Mouse (Mus musculus) midbrain, embryonic 12.5 days (tissue): ENCODE results near the gene Serinc3. TPM values are rescaled to one million over a fixed set of nuclear protein-coding genes. Genes with fewer than 3 reads are reported as not detected.
A peak's percentile ranks its signal among the peaks of the same experiment; 100 is the strongest.

Experiments
- ATAC-seq: fragments of 200-750 bp; cut with Nextera tagmentation; 2 replicates; pipeline ENCODE4 v1.8.0; 2017; ENCODE audit warnings: low read depth, moderate TSS enrichment, moderate library complexity; ENCODE audit not compliant: low FRiP score
- H3K27ac ChIP-seq: fragments of 300-500 bp; sonication (generic); replicated peaks from 2 replicates; pipeline ENCODE4 v1.5.1; 2016; ENCODE audit warnings: mild to moderate bottlenecking
- H3K27me3 ChIP-seq: fragments of 300-500 bp; sonication (generic); 2 replicates; pipeline ENCODE4 v1.6.1; 2016; ENCODE audit warnings: mild to moderate bottlenecking
- H3K36me3 ChIP-seq: fragments of 300-500 bp; sonication (generic); 2 replicates; pipeline ENCODE4 v1.6.1; 2016
- H3K4me1 ChIP-seq: fragments of 300-500 bp; sonication (generic); 2 replicates; pipeline ENCODE4 v1.6.1; 2016
- H3K4me2 ChIP-seq: fragments of 300-500 bp; sonication (generic); replicated peaks from 2 replicates; pipeline ENCODE4 v1.6.1; 2016; ENCODE audit warnings: mild to moderate bottlenecking, moderate library complexity
- H3K4me3 ChIP-seq: fragments of 300-500 bp; sonication (generic); 2 replicates; pipeline ENCODE4 v1.5.1; 2016; ENCODE audit warnings: mild to moderate bottlenecking
- H3K9ac ChIP-seq: fragments of 300-500 bp; sonication (generic); replicated peaks from 2 replicates; pipeline ENCODE4 v1.6.1; 2016; ENCODE audit warnings: mild to moderate bottlenecking, moderate library complexity
- H3K9me3 ChIP-seq: fragments of 300-500 bp; sonication (generic); 2 replicates; pipeline ENCODE4 v1.6.1; 2016; ENCODE audit warnings: mild to moderate bottlenecking
- WGBS: fragments of 180-500 bp; shearing (Covaris S2); methylation state at CpG from one replicate; pipeline ENCODE4 v1.1.7; 2016; 5-methylcytosine and 5-hydroxymethylcytosine counted together
- polyA plus RNA-seq: library from polyadenylated mRNA; unstranded; fragments of >200 nt; fragmentation: Nextera tagmentation; extraction: Ambion mirVana; gene quantifications from 2 replicates; pipeline ENCODE4 v1.2.1, GENCODE M21; 2016

The Serinc3 gene
- polyA plus RNA-seq, 1 experiment from 2014 or later = 35.0 TPM

- WGBS = 92% methylated on average over 2 of the region's 2 CpGs
These were observed 37.4 kb upstream of the Serinc3 start for GRCm38 (mm10) chr2:163682344-163682743.

GRCm38 (mm10) chr2:163676745-163677144 lies 31.8 kb upstream of the Serinc3 start:
- H3K4me3 ChIP-seq = no peak overlapping the region
- peaks cover 9% of the 10 kb centered on the region; the same call in 1 of the 2 replicates for H3K4me1 ChIP-seq
- ATAC-seq = no peak
- no peak overlapping the region for H3K9ac ChIP-seq
- H3K36me3 ChIP-seq = no peaks in the 10 kb centered on the region
- no peak overlapping the region for H3K4me2 ChIP-seq
- H3K27me3 ChIP-seq = no peaks in the 10 kb centered on the region
- H3K9me3 ChIP-seq = no peaks in the 10 kb centered on the region
- WGBS = 99% methylated on average over 3 of the region's 3 CpGs
- no peak overlapping the region for H3K27ac ChIP-seq

More at GRCm38 (mm10) chr2:163682344-163682743, 37.4 kb upstream of the Serinc3 start:
- Histone ChIP-seq H3K4me2 (no peak overlapping the region), H3K27me3 (no peaks in the 10 kb centered on the region), H3K27ac (no peak overlapping the region), H3K4me1 (peaks cover 3% of the 10 kb centered on the region; the same call in 1 of the 2 replicates), H3K9me3 (no peaks in the 10 kb centered on the region), H3K9ac (no peak overlapping the region), H3K36me3 (no peaks in the 10 kb centered on the region), H3K4me3 (no peak overlapping the region)
- no peak for ATAC-seq

DNA sequence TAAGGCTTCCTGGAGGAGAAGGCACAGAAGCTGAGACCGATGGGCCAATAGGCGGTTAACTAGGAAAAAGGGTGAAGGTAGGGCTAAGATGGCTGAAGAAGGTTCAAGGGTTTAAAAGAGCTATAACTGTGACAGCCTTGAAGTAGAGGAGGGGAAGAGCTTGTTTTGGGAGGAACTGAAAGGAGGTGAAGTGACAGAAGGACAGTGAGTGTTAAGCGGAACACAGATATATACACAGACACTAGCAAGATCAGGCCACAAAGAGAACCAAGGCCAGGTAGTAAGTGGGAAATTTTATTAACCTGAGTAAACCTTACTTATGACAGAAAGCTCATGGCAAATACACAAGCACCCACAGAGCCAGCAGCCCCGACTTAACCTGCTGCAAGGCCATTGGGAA lies 31.4 kb upstream of the Serinc3 start:
- H3K27me3 ChIP-seq = no peaks in the 10 kb centered on the region
- H3K4me1 ChIP-seq = peaks cover 9% of the 10 kb centered on the region; the same call in 1 of the 2 replicates
- H3K4me3 ChIP-seq = no peak overlapping the region
- H3K9ac ChIP-seq = no peak overlapping the region
- H3K4me2 ChIP-seq = no peak overlapping the region
- ATAC-seq = no peak
- H3K36me3 ChIP-seq = no peaks in the 10 kb centered on the region
- 93% methylated on average over 4 of the region's 4 CpGs for WGBS
- no peaks in the 10 kb centered on the region for H3K9me3 ChIP-seq
- no peak overlapping the region for H3K27ac ChIP-seq

DNA sequence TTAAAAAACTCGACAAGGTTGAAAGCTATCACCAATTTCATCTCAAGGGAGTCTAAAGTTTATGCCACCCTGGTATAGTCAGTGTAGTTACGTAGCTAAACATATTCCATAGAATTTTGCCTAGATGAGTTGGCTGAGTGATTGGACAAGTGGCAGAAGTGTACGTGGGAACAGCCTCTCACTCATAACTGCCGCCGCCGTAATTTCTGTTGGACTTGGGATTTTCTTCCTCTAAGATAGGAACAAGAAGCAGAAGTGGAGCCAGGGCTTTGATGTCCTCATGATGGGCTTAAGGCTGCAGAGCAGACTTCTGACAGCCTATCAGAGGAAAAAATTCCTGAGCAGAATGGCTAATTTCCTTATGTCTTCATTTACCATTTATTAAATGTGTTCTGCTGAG lies 30.7 kb upstream of the Serinc3 start:
- 78% methylated on average over 6 of the region's 6 CpGs for whole genome bisulfite sequencing
- no peak overlapping the region for H3K4me2 ChIP-seq
- no peaks in the 10 kb centered on the region for H3K36me3 ChIP-seq
- H3K27me3 ChIP-seq = no peaks in the 10 kb centered on the region
- ATAC-seq = no peak
- H3K9me3 ChIP-seq = no peaks in the 10 kb centered on the region
- no peak overlapping the region for H3K9ac ChIP-seq
- peaks cover 9% of the 10 kb centered on the region; the same call in 1 of the 2 replicates for H3K4me1 ChIP-seq
- no peak overlapping the region for H3K27ac ChIP-seq
- H3K4me3 ChIP-seq = no peak overlapping the region

GRCm38 (mm10) chr2:163675144-163675619 lies 30.3 kb upstream of the Serinc3 start:
- no peak overlapping the region for H3K4me3 ChIP-seq
- no peak overlapping the region for H3K27ac ChIP-seq
- no peaks in the 10 kb centered on the region for H3K9me3 ChIP-seq
- no peak for ATAC-seq
- peaks cover 9% of the 10 kb centered on the region; the same call in 1 of the 2 replicates for H3K4me1 ChIP-seq
- no peaks in the 10 kb centered on the region for H3K36me3 ChIP-seq
- no peak overlapping the region for H3K9ac ChIP-seq
- 43% methylated on average over 5 of the region's 5 CpGs for WGBS
- no peaks in the 10 kb centered on the region for H3K27me3 ChIP-seq
- no peak overlapping the region for H3K4me2 ChIP-seq

DNA sequence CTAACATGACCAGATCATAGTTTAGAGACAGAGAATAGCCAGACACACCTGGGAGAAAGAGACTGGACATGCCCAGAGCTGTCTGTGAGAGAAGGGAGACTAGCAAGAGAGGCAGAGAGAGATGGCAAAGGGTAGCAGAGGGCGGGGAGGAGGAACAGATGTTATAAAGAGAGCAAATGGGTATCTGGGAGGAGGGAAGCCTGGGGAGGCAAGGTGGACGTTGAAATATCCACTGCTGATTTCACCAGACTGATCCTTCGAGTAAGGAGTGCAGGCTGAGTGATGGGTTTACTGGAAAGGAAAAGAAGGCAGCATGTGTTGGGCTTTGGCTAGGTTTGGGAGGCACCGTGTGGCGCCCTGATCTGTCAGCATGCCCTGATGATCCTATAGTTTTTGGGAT lies 29.5 kb upstream of the Serinc3 start:
- H3K27me3 ChIP-seq = no peaks in the 10 kb centered on the region
- no peak overlapping the region for H3K9ac ChIP-seq
- WGBS = 78% methylated on average over 5 of the region's 5 CpGs
- peaks cover 9% of the 10 kb centered on the region; the same call in 1 of the 2 replicates for H3K4me1 ChIP-seq
- H3K27ac ChIP-seq = no peak overlapping the region
- no peaks in the 10 kb centered on the region for H3K36me3 ChIP-seq
- no peaks in the 10 kb centered on the region for H3K9me3 ChIP-seq
- no peak overlapping the region for H3K4me2 ChIP-seq
- ATAC-seq = no peak
- no peak overlapping the region for H3K4me3 ChIP-seq

GRCm38 (mm10) chr2:163670872-163671594 lies 26.1 kb upstream of the Serinc3 start:
- H3K9me3 ChIP-seq = no peaks in the 10 kb centered on the region
- no peak overlapping the region for H3K4me2 ChIP-seq
- H3K4me3 ChIP-seq = no peak overlapping the region
- no peak overlapping the region for H3K27ac ChIP-seq
- H3K4me1 ChIP-seq = peaks cover 9% of the 10 kb centered on the region; the same call in 1 of the 2 replicates
- H3K27me3 ChIP-seq = no peaks in the 10 kb centered on the region
- ATAC-seq = no peak
- H3K9ac ChIP-seq = no peak overlapping the region
- WGBS = 91% methylated on average over 11 of the region's 11 CpGs
- H3K36me3 ChIP-seq = no peaks in the 10 kb centered on the region

- H3K4me1 ChIP-seq = no peaks in the 10 kb centered on the region
- no peak overlapping the region for H3K9ac ChIP-seq
- ATAC-seq = no peak
- no peak overlapping the region for H3K27ac ChIP-seq
- H3K4me3 ChIP-seq = no peak overlapping the region
- no peaks in the 10 kb centered on the region for H3K27me3 ChIP-seq
- H3K36me3 ChIP-seq = no peaks in the 10 kb centered on the region
- 100% methylated on average over 1 of the region's 1 CpGs for WGBS
- no peak overlapping the region for H3K4me2 ChIP-seq
- H3K9me3 ChIP-seq = no peaks in the 10 kb centered on the region
These were observed 22.1 kb upstream of the Serinc3 start for GRCm38 (mm10) chr2:163667045-163667444.

DNA sequence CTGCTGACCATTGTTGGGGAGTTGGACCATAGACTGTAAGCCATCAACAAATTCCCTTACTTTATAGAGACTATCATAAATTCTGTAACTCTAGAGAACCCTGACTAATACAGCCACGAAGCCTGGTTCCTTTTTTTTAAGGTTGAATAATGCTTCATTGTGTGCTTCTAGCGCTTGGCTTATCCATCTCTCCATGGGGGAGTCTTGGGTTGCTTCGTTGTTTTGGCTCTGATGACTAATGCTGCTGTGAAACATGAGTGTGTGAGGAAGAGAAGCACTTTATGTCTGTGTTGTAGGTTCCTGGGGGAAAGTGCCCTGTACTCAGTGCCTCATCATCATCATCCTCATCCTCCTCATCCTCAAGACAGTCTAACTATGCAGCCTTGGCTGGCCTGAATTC lies 19.0 kb upstream of the Serinc3 start:
- H3K36me3 ChIP-seq = no peaks in the 10 kb centered on the region
- no peak overlapping the region for H3K9ac ChIP-seq
- no peak overlapping the region for H3K27ac ChIP-seq
- 61% methylated on average over 3 of the region's 3 CpGs for WGBS
- peaks cover 16% of the 10 kb centered on the region for H3K4me1 ChIP-seq
- no peak for ATAC-seq
- no peak overlapping the region for H3K4me3 ChIP-seq
- no peaks in the 10 kb centered on the region for H3K27me3 ChIP-seq
- H3K4me2 ChIP-seq = no peak overlapping the region
- H3K9me3 ChIP-seq = no peaks in the 10 kb centered on the region

GRCm38 (mm10) chr2:163662698-163663221 lies 17.8 kb upstream of the Serinc3 start:
- no peaks in the 10 kb centered on the region for H3K9me3 ChIP-seq
- H3K27me3 ChIP-seq = no peaks in the 10 kb centered on the region
- H3K36me3 ChIP-seq = no peaks in the 10 kb centered on the region
- H3K27ac ChIP-seq = no peak overlapping the region
- H3K9ac ChIP-seq = no peak overlapping the region
- WGBS = 87% methylated on average over 2 of the region's 2 CpGs
- no peak overlapping the region for H3K4me3 ChIP-seq
- no peak for ATAC-seq
- no peak overlapping the region for H3K4me2 ChIP-seq
- H3K4me1 ChIP-seq = peaks cover 18% of the 10 kb centered on the region

GRCm38 (mm10) chr2:163662076-163662475 lies 17.1 kb upstream of the Serinc3 start:
- Histone ChIP-seq H3K4me3 (no peak overlapping the region), H3K4me2 (no peak overlapping the region), H3K9me3 (no peaks in the 10 kb centered on the region), H3K9ac (no peak overlapping the region), H3K36me3 (no peaks in the 10 kb centered on the region), H3K27ac (no peak overlapping the region), H3K27me3 (no peaks in the 10 kb centered on the region), H3K4me1 (peaks cover 18% of the 10 kb centered on the region)
- WGBS = 92% methylated on average over 5 of the region's 5 CpGs
- no peak for ATAC-seq

DNA sequence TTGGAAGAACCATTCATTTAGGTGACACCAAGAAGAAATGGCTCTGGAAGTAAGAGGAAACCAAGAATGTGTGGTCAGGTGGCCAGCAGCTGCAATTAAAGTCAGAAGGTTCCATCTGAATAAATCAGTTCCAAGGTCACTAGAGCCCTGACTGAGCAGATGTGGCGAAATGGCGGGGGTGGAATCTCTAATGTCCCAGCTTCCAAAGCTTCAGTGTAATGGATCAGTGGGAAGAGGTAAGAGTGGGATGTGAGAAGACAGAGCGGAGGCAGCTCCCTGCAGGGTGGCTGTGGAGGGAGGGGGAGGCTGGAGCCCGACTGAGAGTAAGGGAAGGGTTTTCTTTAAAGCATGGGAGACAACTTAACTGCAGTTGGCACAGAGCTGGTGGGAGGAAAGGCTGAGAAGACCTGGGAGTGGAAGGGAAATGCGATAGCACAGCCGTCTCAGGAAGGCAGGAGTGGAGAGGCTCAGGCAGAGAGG lies 16.5 kb upstream of the Serinc3 start:
- H3K4me1 ChIP-seq = peaks cover 18% of the 10 kb centered on the region
- no peaks in the 10 kb centered on the region for H3K9me3 ChIP-seq
- no peak overlapping the region; the same call in 1 of the 2 replicates for H3K9ac ChIP-seq
- 0 out of 2 replicates have a peak overlapping the region, but pooled peaks have one; percentile 39 for H3K27ac ChIP-seq
- H3K4me2 ChIP-seq = no peak overlapping the region
- H3K36me3 ChIP-seq = no peaks in the 10 kb centered on the region
- 59% methylated on average over 6 of the region's 6 CpGs for WGBS
- no peak overlapping the region for H3K4me3 ChIP-seq
- ATAC-seq = no peak
- H3K27me3 ChIP-seq = no peaks in the 10 kb centered on the region
